Mouse (Mus musculus) MN1 (cell line): ENCODE results near the gene Tsc1.

ENCODE experiments used
- DNase-seq: peaks from one replicate; pipeline ENCODE4 v3.0.0-alpha.2; 2016; ENCODE audit warnings: low spot score

Gene Tsc1

GRCm38 (mm10) chr2:28650526-28650925, 9.5 kb downstream of the Tsc1 start:
- no peak for DNase-seq

- no peak for DNase-seq
Measured at GRCm38 (mm10) chr2:28653351-28653750, 12.3 kb downstream of the Tsc1 start.

- DNase-seq: no peak
Measured at GRCm38 (mm10) chr2:28654295-28654694, 13.3 kb downstream of the Tsc1 start.

- no peak for DNase-seq
Measured at GRCm38 (mm10) chr2:28656216-28656615, 15.2 kb downstream of the Tsc1 start.

- DNase-seq: no peak
Measured at GRCm38 (mm10) chr2:28662891-28663290, 21.9 kb downstream of the Tsc1 start.

- no peak for DNase-seq
Measured at GRCm38 (mm10) chr2:28665818-28666217, 24.8 kb downstream of the Tsc1 start.

GRCm38 (mm10) chr2:28671438-28671837, 30.4 kb downstream of the Tsc1 start:
- DNase-seq: no peak

- no peak for DNase-seq
Measured at GRCm38 (mm10) chr2:28676005-28676404, 35.0 kb downstream of the Tsc1 start.

- DNase-seq: peak; percentile 66
Measured at GRCm38 (mm10) chr2:28680710-28681109, 39.7 kb downstream of the Tsc1 start.

- peak; percentile 78 for DNase-seq
Measured at GRCm38 (mm10) chr2:28681718-28682117, 40.7 kb downstream of the Tsc1 start.

- no peak for DNase-seq
Measured at GRCm38 (mm10) chr2:28685895-28686294, 44.9 kb downstream of the Tsc1 start.

GRCm38 (mm10) chr2:28688431-28688830, 47.4 kb downstream of the Tsc1 start:
- peak; percentile 54 for DNase-seq

- no peak for DNase-seq
Measured at GRCm38 (mm10) chr2:28692692-28693091, 51.7 kb downstream of the Tsc1 start.

- no peak for DNase-seq
Measured at GRCm38 (mm10) chr2:28698566-28698965, 57.5 kb downstream of the Tsc1 start.

GRCm38 (mm10) chr2:28699361-28700335, 58.6 kb downstream of the Tsc1 start, which contains the start of the genes Spaca9 and Ak8:
TSS of gene Spaca9 (minus strand) at chr2:28699727.
TSS of gene Ak8 (plus strand) at chr2:28700164.
- peak; percentile 81 for DNase-seq

GRCm38 (mm10) chr2:28701646-28702262, 60.7 kb downstream of the Tsc1 start:
- DNase-seq: no peak

- no peak for DNase-seq
Measured at GRCm38 (mm10) chr2:28706106-28706636, 65.1 kb downstream of the Tsc1 start.

GRCm38 (mm10) chr2:28706787-28707186, 65.8 kb downstream of the Tsc1 start:
- DNase-seq: no peak

- DNase-seq: no peak
Measured at GRCm38 (mm10) chr2:28713036-28713435, 72.0 kb downstream of the Tsc1 start.

- no peak for DNase-seq
Measured at GRCm38 (mm10) chr2:28722419-28722818, 81.4 kb downstream of the Tsc1 start.

- no peak for DNase-seq
Measured at GRCm38 (mm10) chr2:28723912-28724311, 82.9 kb downstream of the Tsc1 start.

- DNase-seq: no peak
Measured at GRCm38 (mm10) chr2:28727786-28728404, 86.9 kb downstream of the Tsc1 start.
